Mouse (Mus musculus) spleen, adult 2 months (tissue): ENCODE data around the gene Ctsll3. TPM values are rescaled to one million over a fixed set of nuclear protein-coding genes. Genes with fewer than 3 reads are reported as not detected.

Source experiments
- DNase-seq, 2 experiments: peaks; one replicate each; pipeline versions ENCODE4 v3.0.0 to v3.0.0-alpha.2; 2012 to 2021; ENCODE audit warnings: low spot score in 2 of 2, low read depth in 1 of 2
- H3K27ac ChIP-seq: fragments of 200-500 bp; 2 replicates; pipeline ENCODE4 v1.5.1; 2012; ENCODE audit warnings: low read length, inconsistent platforms; ENCODE audit not compliant: insufficient read depth
- H3K27me3 ChIP-seq: fragments of 200-500 bp; 2 replicates; pipeline ENCODE4 v1.6.1; 2012; ENCODE audit warnings: mild to moderate bottlenecking, moderate library complexity, low read length, inconsistent platforms; ENCODE audit not compliant: control insufficient read depth, insufficient read depth
- H3K36me3 ChIP-seq: fragments of 200-500 bp; 2 replicates; pipeline ENCODE4 v1.6.1; 2012; ENCODE audit warnings: mild to moderate bottlenecking, low read length, inconsistent platforms; ENCODE audit not compliant: control insufficient read depth, insufficient read depth
- H3K4me1 ChIP-seq: fragments of 200-500 bp; 2 replicates; pipeline ENCODE4 v1.6.1; 2011; ENCODE audit warnings: inconsistent platforms; ENCODE audit not compliant: control insufficient read depth, insufficient read depth, insufficient read length
- H3K4me3 ChIP-seq: fragments of 200-500 bp; 2 replicates; pipeline ENCODE4 v1.5.1; 2011; ENCODE audit warnings: mild to moderate bottlenecking, inconsistent platforms; ENCODE audit not compliant: insufficient read depth, insufficient read length; ENCODE audit errors: extremely low read depth
- CTCF ChIP-seq: fragments of 200-500 bp; IDR thresholded peaks from 2 replicates; pipeline ENCODE4 v1.5.1; 2011; ENCODE audit warnings: mild to moderate bottlenecking, inconsistent platforms; ENCODE audit not compliant: insufficient read depth, insufficient read length, insufficient replicate concordance; ENCODE audit errors: extremely low read depth
- POLR2A ChIP-seq: fragments of 200-500 bp; IDR thresholded peaks from 2 replicates; pipeline ENCODE4 v1.6.1; 2011; ENCODE audit warnings: low read depth, low read length, inconsistent platforms
- WGBS: fragments of 180-500 bp; shearing (Covaris S2); methylation state at CpG from one replicate; pipeline ENCODE4 v1.1.7; 2018; 5-methylcytosine and 5-hydroxymethylcytosine counted together
- polyA plus RNA-seq: library from polyadenylated mRNA; depleted of rRNA; stranded (reverse); fragments of >200 nt; gene quantifications from 2 replicates; pipeline ENCODE4 v1.2.3, GENCODE M21; 2012; rRNA removed

Gene Ctsll3
- polyA plus RNA-seq, 1 experiment, result not detected

DNA sequence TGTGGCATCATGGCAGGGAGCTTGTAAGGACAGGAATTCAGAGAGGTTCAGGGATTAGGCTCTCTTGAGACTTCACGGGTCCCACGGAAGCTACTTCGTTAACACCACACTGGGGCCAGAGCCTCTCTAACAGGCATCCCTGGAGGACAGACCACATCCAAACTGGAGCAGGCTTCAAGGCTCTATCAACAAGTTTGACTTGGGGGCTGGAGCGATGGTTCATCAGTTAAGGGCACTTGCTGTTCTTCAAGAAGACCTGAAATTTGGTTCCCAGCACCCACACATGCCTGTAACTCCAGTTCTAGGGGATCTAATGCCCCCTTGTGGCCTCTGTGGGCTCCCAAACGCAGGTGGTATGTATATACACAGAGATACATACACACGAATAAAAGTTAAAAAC, 49.4 kb downstream of the Ctsll3 start:
- no peak for DNase-seq
- TF ChIP-seq CTCF (no peak), POLR2A (no peak)
- H3K36me3 ChIP-seq, result no peaks in the 10 kb centered on the region
- no peaks in the 10 kb centered on the region for H3K4me1 ChIP-seq
- H3K27me3 ChIP-seq, result no peaks in the 10 kb centered on the region
- H3K27ac ChIP-seq, result no peak overlapping the region
- H3K4me3 ChIP-seq, result no peak overlapping the region
- WGBS, result 96% methylated on average over 6 of the region's 6 CpGs

- no peak for DNase-seq
- no peak overlapping the region for H3K27ac ChIP-seq
- H3K27me3 ChIP-seq, result no peaks in the 10 kb centered on the region
- TF ChIP-seq POLR2A (no peak), CTCF (no peak)
- no peaks in the 10 kb centered on the region for H3K36me3 ChIP-seq
- 91% methylated on average over 7 of the region's 7 CpGs for WGBS
- H3K4me1 ChIP-seq, result no peaks in the 10 kb centered on the region
- H3K4me3 ChIP-seq, result no peak overlapping the region
Observed at GRCm38 (mm10) chr13:60750930-60751329, 51.7 kb downstream of the Ctsll3 start.

- DNase-seq, result no peak
- Histone ChIP-seq H3K27me3 (no peaks in the 10 kb centered on the region), H3K36me3 (no peaks in the 10 kb centered on the region), H3K27ac (no peak overlapping the region), H3K4me1 (no peaks in the 10 kb centered on the region), H3K4me3 (no peak overlapping the region)
- 90% methylated on average over 2 of the region's 2 CpGs for WGBS
- TF ChIP-seq POLR2A (no peak), CTCF (no peak)
Observed at GRCm38 (mm10) chr13:60748556-60748955, 54.1 kb downstream of the Ctsll3 start.

Other genes starting within 250 kb of the Ctsll3 start
- gene Dapk1, start 200.9 kb downstream of the Ctsll3 start, polyA plus RNA-seq, result 18.6 and 21.5 TPM in 2 replicates
- not detected in 2 replicates for gene BC051665, start 16.5 kb downstream of the Ctsll3 start, polyA plus RNA-seq
- 0.20 and 0.68 TPM in 2 replicates for gene 4930486L24Rik, start 61.6 kb upstream of the Ctsll3 start, polyA plus RNA-seq
- gene Gm49392, start 94.0 kb upstream of the Ctsll3 start, polyA plus RNA-seq, result 0.25 and 0.42 TPM in 2 replicates
- 2.2 and 2.8 TPM in 2 replicates for gene Ctla2b, start 94.6 kb upstream of the Ctsll3 start, polyA plus RNA-seq
- not detected in 2 replicates for gene Tpbpb, start 102.0 kb upstream of the Ctsll3 start, polyA plus RNA-seq
- not detected in 2 replicates for gene Gm49393, start 132.7 kb upstream of the Ctsll3 start, polyA plus RNA-seq
- 1.4 and 2.3 TPM in 2 replicates for gene Gm49391, start 133.7 kb upstream of the Ctsll3 start, polyA plus RNA-seq
- 12.0 and 13.4 TPM in 2 replicates for gene Ctla2a, start 133.8 kb upstream of the Ctsll3 start, polyA plus RNA-seq
- not detected in 2 replicates for gene Tpbpa, start 139.1 kb upstream of the Ctsll3 start, polyA plus RNA-seq
- not detected in 2 replicates for gene Ctsj, start 203.1 kb upstream of the Ctsll3 start, polyA plus RNA-seq
- not detected in 2 replicates for gene Ctsq, start 237.8 kb upstream of the Ctsll3 start, polyA plus RNA-seq